Comparison of ENCODE assay signal across 8 mouse cellular contexts in genomic region chr12:86641763-86642162, GRCm38 (mm10). TPM values are rescaled to one million over a fixed set of nuclear protein-coding genes. Genes with fewer than 3 reads are reported as not detected.
A peak's percentile ranks its signal among the peaks of the same experiment; 100 is the strongest.
DNase-seq lines count a peak whose midpoint lies in the region; ATAC-seq and TF ChIP-seq lines count a peak whose summit lies in the region.

No protein-coding gene starts in this region.

- no peaks in the 10 kb centered on the region for H3K9me3 ChIP-seq in forebrain, embryonic 11.5 days (ENCODE audit: control insufficient read depth, low read length)
- H3K9me3 ChIP-seq in forebrain, embryonic 16.5 days (ENCODE audit: control insufficient read depth, low read length): no peaks in the 10 kb centered on the region
- H3K9me3 ChIP-seq in liver, postnatal 0 days (ENCODE audit: low read length): no peaks in the 10 kb centered on the region; the same call in 1 of the 2 replicates
- no peaks in the 10 kb centered on the region for H3K9me3 ChIP-seq in liver, embryonic 12.5 days (replicated peaks)

- H3K4me1 ChIP-seq in forebrain, embryonic 11.5 days (replicated peaks; ENCODE audit: control insufficient read depth, insufficient read depth, low read length): peaks cover under 1% of the 10 kb centered on the region; the same call in 1 of the 2 replicates
- H3K4me1 ChIP-seq in forebrain, embryonic 16.5 days (replicated peaks; ENCODE audit: control insufficient read depth, insufficient read depth, low read length): peaks cover 18% of the 10 kb centered on the region
- no peaks in the 10 kb centered on the region for H3K4me1 ChIP-seq in liver, postnatal 0 days (ENCODE audit: insufficient read depth)
- H3K4me1 ChIP-seq in liver, embryonic 12.5 days: no peaks in the 10 kb centered on the region

- no peak overlapping the region for H3K4me3 ChIP-seq in forebrain, embryonic 11.5 days (ENCODE audit: low read depth, low read length)
- no peak overlapping the region for H3K4me3 ChIP-seq in forebrain, embryonic 16.5 days (replicated peaks; ENCODE audit: low read length)
- H3K4me3 ChIP-seq in liver, postnatal 0 days (ENCODE audit: low read depth, low read length): no peak overlapping the region
- H3K4me3 ChIP-seq in liver, embryonic 12.5 days: no peak overlapping the region

- no peak overlapping the region for H3K9ac ChIP-seq in forebrain, embryonic 11.5 days (ENCODE audit: low read length)
- no peak overlapping the region for H3K9ac ChIP-seq in forebrain, embryonic 16.5 days (replicated peaks; ENCODE audit: low read depth, low read length)
- no peak overlapping the region for H3K9ac ChIP-seq in liver, postnatal 0 days (replicated peaks)
- no peak overlapping the region for H3K9ac ChIP-seq in liver, embryonic 12.5 days

- TF ChIP-seq EP300 in liver, postnatal 0 days (IDR thresholded peaks at IDR 0.05; ENCODE audit: low read depth): no peak

- DNase-seq in forebrain, embryonic 11.5 days (ENCODE audit: low spot score): peak; percentile 60
- DNase-seq in liver, postnatal 0 days: no peak
- DNase-seq in NIH3T3 (ENCODE audit: low read depth): peak; percentile 58
- DNase-seq in lung, postnatal 14 days: peak; percentile 45
- no peak for DNase-seq in natural killer cell, adult 2 months (ENCODE audit: low spot score in 2 of 2)
- no peak for DNase-seq in T-cell, adult 2 months (ENCODE audit: low spot score)

- no peak for ATAC-seq in forebrain, embryonic 11.5 days (replicated peaks; ENCODE audit: low FRiP score)
- ATAC-seq in forebrain, embryonic 16.5 days: no peak
- ATAC-seq in liver, postnatal 0 days: no peak
- ATAC-seq in liver, embryonic 12.5 days: no peak

- no peaks in the 10 kb centered on the region for H3K36me3 ChIP-seq in forebrain, embryonic 11.5 days (ENCODE audit: control insufficient read depth, insufficient read depth, low read length)
- no peaks in the 10 kb centered on the region for H3K36me3 ChIP-seq in forebrain, embryonic 16.5 days (ENCODE audit: control insufficient read depth, insufficient read depth)
- no peaks in the 10 kb centered on the region for H3K36me3 ChIP-seq in liver, postnatal 0 days (replicated peaks; ENCODE audit: insufficient read depth, low read length)
- no peaks in the 10 kb centered on the region for H3K36me3 ChIP-seq in liver, embryonic 12.5 days

- peak; percentile 48 for TF ChIP-seq CTCF in liver, postnatal 0 days (IDR thresholded peaks at IDR 0.05; ENCODE audit: low read depth)

- 41% methylated on average over 8 of the region's 8 CpGs for WGBS in forebrain, embryonic 11.5 days
- WGBS in forebrain, embryonic 16.5 days: 30% methylated on average over 8 of the region's 8 CpGs
- 45% methylated on average over 8 of the region's 8 CpGs for WGBS in liver, postnatal 0 days (ENCODE audit: insufficient replicate concordance)
- 34% methylated on average over 8 of the region's 8 CpGs for whole genome bisulfite sequencing in liver, embryonic 12.5 days (ENCODE audit: insufficient replicate concordance)

- no peaks in the 10 kb centered on the region for H3K27me3 ChIP-seq in forebrain, embryonic 11.5 days (ENCODE audit: control insufficient read depth, insufficient read depth, low read length)
- no peaks in the 10 kb centered on the region for H3K27me3 ChIP-seq in forebrain, embryonic 16.5 days (replicated peaks; ENCODE audit: control insufficient read depth, insufficient read depth, low read length)
- no peaks in the 10 kb centered on the region for H3K27me3 ChIP-seq in liver, postnatal 0 days (ENCODE audit: insufficient read depth, low read length)
- no peaks in the 10 kb centered on the region for H3K27me3 ChIP-seq in liver, embryonic 12.5 days (replicated peaks)

- H3K27ac ChIP-seq in forebrain, embryonic 11.5 days (ENCODE audit: low read depth, low read length): no peak overlapping the region
- no peak overlapping the region for H3K27ac ChIP-seq in forebrain, embryonic 16.5 days (ENCODE audit: low read length)
- H3K27ac ChIP-seq in liver, postnatal 0 days (ENCODE audit: low read depth): no peak overlapping the region
- H3K27ac ChIP-seq in liver, embryonic 12.5 days: no peak overlapping the region

- no peak overlapping the region for H3K4me2 ChIP-seq in forebrain, embryonic 11.5 days (ENCODE audit: low read depth, low read length, severe bottlenecking)
- H3K4me2 ChIP-seq in forebrain, embryonic 16.5 days (ENCODE audit: low read length): no peak overlapping the region
- no peak overlapping the region for H3K4me2 ChIP-seq in liver, postnatal 0 days (ENCODE audit: low read depth, low read length)
- no peak overlapping the region for H3K4me2 ChIP-seq in liver, embryonic 12.5 days

RNA-seq across cellular contexts. Expression of gene Vash1, which starts 36.7 kb away (rescaled TPM):
- 23.5 and 25.5 TPM in 2 replicates for polyA plus RNA-seq in forebrain, embryonic 11.5 days (2014; fragmentation: Nextera tagmentation; extraction: Ambion mirVana)
- polyA plus RNA-seq in forebrain, embryonic 16.5 days (2015; fragmentation: Nextera tagmentation; extraction: Ambion mirVana): 37.8 and 41.7 TPM in 2 replicates
- polyA plus RNA-seq in liver, postnatal 0 days (2015; fragmentation: Nextera tagmentation; extraction: Ambion mirVana): 1.3 and 1.4 TPM in 2 replicates
- polyA plus RNA-seq in liver, embryonic 12.5 days (2016; fragmentation: Nextera tagmentation; extraction: Ambion mirVana): 2.3 and 2.7 TPM in 2 replicates

Comparison
In these comparisons a context has a peak if more than half of its experiments do, and no peak if none do; other contexts are left out.
1. DNase-seq: peak in forebrain, embryonic 11.5 days (single experiment), NIH3T3 (single experiment) and lung, postnatal 14 days (single experiment); none in liver, postnatal 0 days (single experiment), natural killer cell, adult 2 months (0 of 2) and T-cell, adult 2 months (single experiment).